Mouse (Mus musculus) stomach, postnatal 0 days (tissue): ENCODE data around the gene Elmod3.

Experiments used
- CTCF ChIP-seq: IDR thresholded peaks from 2 replicates; pipeline ENCODE4 v1.5.1; 2016; ENCODE audit warnings: antibody characterized with exemption, low read depth, mild to moderate bottlenecking, moderate library complexity
- EP300 ChIP-seq: optimal IDR thresholded peaks from 2 replicates; pipeline ENCODE3; 2016; ENCODE audit warnings: antibody characterized with exemption

DNA sequence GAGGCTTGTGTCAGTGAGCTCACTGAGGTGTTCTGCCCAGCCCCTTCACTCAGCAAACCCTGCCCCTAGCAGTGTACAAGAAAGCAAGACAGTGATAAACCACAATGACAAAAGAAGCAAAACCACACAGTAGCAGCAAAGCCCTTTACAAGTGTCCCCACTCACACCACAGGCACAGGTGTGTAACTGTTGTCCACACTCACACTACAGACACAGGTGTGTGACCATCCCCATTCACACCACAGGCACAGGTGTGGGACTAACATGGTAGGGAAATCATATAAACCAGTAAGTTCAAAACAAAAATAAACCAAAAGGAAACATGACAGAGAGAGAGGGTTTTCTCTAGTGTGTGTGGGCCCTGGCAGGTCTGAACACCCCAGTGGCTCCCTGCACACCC, 9.9 kb downstream of the Elmod3 start:
- TF ChIP-seq CTCF (no peak), EP300 (no peak)
